Mouse (Mus musculus): Measurements from ENCODE around the gene Ubp1. TPM values are rescaled to one million over a fixed set of nuclear protein-coding genes. Genes with fewer than 3 reads are reported as not detected.

Gene Ubp1
- polyA plus RNA-seq, 1 experiment from 2014 or later = 48.9 TPM

DNA sequence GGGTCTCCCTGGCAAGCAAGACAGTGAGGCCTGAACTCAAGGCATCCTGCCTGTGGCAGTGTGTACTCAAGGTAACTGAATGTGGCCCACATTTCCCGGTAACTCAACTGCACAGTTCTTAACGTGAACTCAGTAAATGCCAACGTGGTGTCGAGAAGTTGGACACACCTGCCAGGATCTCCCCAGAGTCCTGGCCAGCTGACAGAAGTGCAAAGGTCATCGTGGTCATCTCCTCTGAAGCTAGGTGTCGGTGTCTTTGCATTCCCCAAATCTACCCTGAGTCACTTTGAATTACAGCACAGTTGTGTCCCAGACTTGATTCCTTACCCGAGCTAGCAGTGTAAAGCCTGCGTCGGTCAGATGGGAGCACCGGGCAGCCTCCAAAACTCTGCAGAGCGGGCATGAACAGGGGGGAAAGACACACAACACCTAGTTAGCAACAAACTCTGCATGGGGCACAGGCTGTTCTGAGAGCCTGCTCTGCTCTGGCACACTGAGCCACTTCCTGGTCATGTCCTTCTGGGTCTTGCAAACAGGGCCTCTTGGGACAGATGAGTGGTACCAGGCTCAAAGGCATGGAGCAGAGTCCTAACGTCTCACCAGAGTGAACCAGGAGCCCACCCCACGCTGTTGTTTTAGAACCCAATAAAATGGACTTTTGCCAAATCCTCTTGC lies 54.3 kb downstream of the Ubp1 start:
- no peak for TF ChIP-seq CTCF (IDR thresholded peaks at IDR 0.05; ENCODE audit: low read depth)
- H3K4me3 ChIP-seq (ENCODE audit: low read depth, low read length) = no peak overlapping the region
- ATAC-seq (ENCODE audit: insufficient read depth) (no peak), DNase-seq (no peak)
- no peaks in the 10 kb centered on the region for H3K27me3 ChIP-seq (ENCODE audit: insufficient read depth, low read length)
- H3K27ac ChIP-seq (ENCODE audit: low read depth) = no peak overlapping the region
- H3K9ac ChIP-seq = no peak overlapping the region
- H3K36me3 ChIP-seq (ENCODE audit: insufficient read depth) = 0 out of 2 replicates have a peak, but pooled peaks cover under 1% of the 10 kb centered on the region
- H3K4me1 ChIP-seq (ENCODE audit: insufficient read depth) = no peaks in the 10 kb centered on the region
- no peak overlapping the region for H3K4me2 ChIP-seq
- no peaks in the 10 kb centered on the region for H3K9me3 ChIP-seq (ENCODE audit: low read depth, low read length)
- 74% methylated on average over 13 of the region's 13 CpGs for WGBS

DNA sequence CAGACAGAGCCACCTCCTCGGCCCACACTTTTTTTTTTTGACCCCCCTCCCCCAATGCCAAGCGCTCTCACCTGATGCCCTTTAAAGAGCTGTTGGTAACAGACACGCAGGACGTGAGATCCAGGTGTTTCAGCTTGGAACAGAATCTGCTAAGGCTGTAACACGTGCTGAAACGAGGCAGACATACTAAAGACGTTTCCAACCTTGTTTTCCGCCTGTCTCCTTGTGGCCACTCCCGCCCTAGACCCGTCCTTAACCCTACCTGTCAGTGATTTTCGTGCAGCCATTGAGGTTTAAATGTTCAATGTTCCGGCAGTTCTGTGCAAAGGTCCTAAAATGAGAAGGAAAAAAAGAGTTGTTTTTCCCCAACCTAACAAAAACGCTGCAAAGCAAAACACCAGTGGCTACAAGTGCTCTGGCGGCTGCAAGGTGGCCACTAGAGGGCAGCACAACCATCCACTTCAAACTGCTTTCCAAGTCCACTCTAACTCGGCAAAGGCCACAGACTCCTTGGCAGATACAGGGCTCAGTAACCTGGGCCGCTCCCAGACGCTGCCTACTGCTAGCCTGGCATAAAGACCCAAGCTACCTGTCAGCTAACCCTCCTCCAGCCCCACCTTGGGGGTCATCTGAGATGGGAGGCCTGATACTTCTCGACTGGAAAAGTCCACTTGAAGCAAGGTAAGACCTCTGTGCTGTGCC lies 60.0 kb downstream of the Ubp1 start:
- H3K9me3 ChIP-seq (ENCODE audit: low read depth, low read length) = no peaks in the 10 kb centered on the region
- 23% methylated on average over 18 of the region's 18 CpGs for WGBS
- DNase-seq = peak; percentile 93
- peak overlapping the region; percentile 53 for H3K4me2 ChIP-seq
- no peak overlapping the region for H3K9ac ChIP-seq
- H3K4me3 ChIP-seq (ENCODE audit: low read depth, low read length) = no peak overlapping the region
- ATAC-seq (ENCODE audit: insufficient read depth) = peak; percentile 94
- no peaks in the 10 kb centered on the region for H3K36me3 ChIP-seq (ENCODE audit: insufficient read depth)
- no peak overlapping the region for H3K27ac ChIP-seq (ENCODE audit: low read depth)
- H3K4me1 ChIP-seq (ENCODE audit: insufficient read depth) = no peaks in the 10 kb centered on the region
- H3K27me3 ChIP-seq (ENCODE audit: insufficient read depth, low read length) = no peaks in the 10 kb centered on the region
- peak; percentile 92 for TF ChIP-seq CTCF (IDR thresholded peaks at IDR 0.05; ENCODE audit: low read depth)

DNA sequence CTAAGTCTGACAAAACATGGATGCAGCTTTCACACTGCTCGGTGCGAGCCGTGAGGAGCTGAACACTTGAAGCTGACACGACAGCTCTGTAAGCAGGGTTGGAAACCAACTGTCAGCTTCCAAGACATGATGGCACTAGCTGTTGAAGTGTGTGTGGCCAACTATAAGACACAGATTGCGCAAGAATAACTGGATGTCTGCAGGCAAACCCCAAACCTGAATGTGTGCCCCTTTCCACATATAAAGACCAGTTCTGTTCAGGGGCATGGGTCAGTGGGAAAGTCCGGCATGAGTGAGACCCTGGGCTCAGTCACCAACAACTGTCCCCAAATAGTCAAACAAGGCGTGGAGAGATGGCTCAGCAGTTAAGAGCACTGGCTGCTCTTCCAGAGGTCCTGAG lies 62.1 kb downstream of the Ubp1 start:
- no peaks in the 10 kb centered on the region for H3K9me3 ChIP-seq (ENCODE audit: low read depth, low read length)
- no peak for TF ChIP-seq CTCF (IDR thresholded peaks at IDR 0.05; ENCODE audit: low read depth)
- H3K4me2 ChIP-seq = no peak overlapping the region
- H3K27me3 ChIP-seq (ENCODE audit: insufficient read depth, low read length) = no peaks in the 10 kb centered on the region
- 86% methylated on average over 7 of the region's 7 CpGs for WGBS
- H3K4me3 ChIP-seq (ENCODE audit: low read depth, low read length) = no peak overlapping the region
- no peak for ATAC-seq (ENCODE audit: insufficient read depth)
- no peak overlapping the region for H3K9ac ChIP-seq
- H3K36me3 ChIP-seq (ENCODE audit: insufficient read depth) = no peaks in the 10 kb centered on the region
- no peaks in the 10 kb centered on the region for H3K4me1 ChIP-seq (ENCODE audit: insufficient read depth)
- no peak for DNase-seq
- H3K27ac ChIP-seq (ENCODE audit: low read depth) = no peak overlapping the region

DNA sequence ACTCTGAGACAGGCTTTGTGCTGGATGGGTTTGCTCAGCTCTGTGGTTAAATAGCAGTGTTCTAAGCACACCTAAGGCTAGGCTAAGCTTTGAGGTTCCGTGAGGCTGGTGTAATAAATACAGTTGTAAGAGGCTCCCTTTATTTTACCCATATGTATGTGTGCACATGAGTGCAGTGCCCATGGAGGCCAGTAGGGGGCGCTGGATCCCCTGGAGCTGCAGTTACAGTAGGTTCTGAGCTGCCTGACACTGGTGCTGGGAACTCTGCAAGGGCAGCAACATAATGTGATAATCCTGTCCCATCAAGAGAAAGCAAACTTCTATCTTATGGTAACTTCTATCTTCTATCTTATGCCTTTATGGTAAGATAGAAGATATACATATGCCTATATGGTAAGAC lies 67.6 kb downstream of the Ubp1 start:
- no peaks in the 10 kb centered on the region for H3K4me1 ChIP-seq (ENCODE audit: insufficient read depth)
- H3K27me3 ChIP-seq (ENCODE audit: insufficient read depth, low read length) = no peaks in the 10 kb centered on the region
- ATAC-seq (ENCODE audit: insufficient read depth) (no peak), DNase-seq (no peak)
- no peak overlapping the region for H3K4me2 ChIP-seq
- WGBS = 53% methylated on average over 2 of the region's 2 CpGs
- no peaks in the 10 kb centered on the region for H3K36me3 ChIP-seq (ENCODE audit: insufficient read depth)
- no peak overlapping the region for H3K4me3 ChIP-seq (ENCODE audit: low read depth, low read length)
- no peak overlapping the region for H3K27ac ChIP-seq (ENCODE audit: low read depth)
- TF ChIP-seq CTCF (IDR thresholded peaks at IDR 0.05; ENCODE audit: low read depth) = peak; percentile 51
- no peaks in the 10 kb centered on the region for H3K9me3 ChIP-seq (ENCODE audit: low read depth, low read length)
- H3K9ac ChIP-seq = no peak overlapping the region

DNA sequence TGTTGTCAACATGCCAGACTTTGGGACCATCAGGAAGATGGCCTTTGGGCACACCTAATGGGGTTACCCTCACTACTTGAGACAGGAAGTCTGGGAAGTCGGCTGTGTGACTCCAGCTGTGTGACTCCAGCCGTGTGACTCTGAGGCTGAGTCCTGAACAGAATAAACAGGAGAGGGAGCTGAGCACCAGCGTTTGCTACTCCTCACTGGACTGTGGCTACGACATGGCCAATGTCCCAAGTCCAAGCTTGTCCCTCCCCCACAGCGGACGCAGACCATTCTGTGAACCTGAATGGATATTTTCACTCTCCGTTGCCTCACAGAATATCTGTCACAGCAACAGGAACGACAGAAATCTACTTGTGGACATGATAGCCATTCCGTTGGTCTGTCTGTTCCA lies 76.1 kb downstream of the Ubp1 start:
- Histone ChIP-seq H3K4me1 (ENCODE audit: insufficient read depth) (no peaks in the 10 kb centered on the region), H3K27me3 (ENCODE audit: insufficient read depth, low read length) (no peaks in the 10 kb centered on the region), H3K36me3 (ENCODE audit: insufficient read depth) (no peaks in the 10 kb centered on the region), H3K4me2 (no peak overlapping the region), H3K27ac (ENCODE audit: low read depth) (no peak overlapping the region), H3K9ac (no peak overlapping the region), H3K4me3 (ENCODE audit: low read depth, low read length) (no peak overlapping the region), H3K9me3 (ENCODE audit: low read depth, low read length) (no peaks in the 10 kb centered on the region)
- DNase-seq (no peak), ATAC-seq (ENCODE audit: insufficient read depth) (no peak)
- WGBS = 69% methylated on average over 9 of the region's 9 CpGs
- no peak for TF ChIP-seq CTCF (IDR thresholded peaks at IDR 0.05; ENCODE audit: low read depth)

DNA sequence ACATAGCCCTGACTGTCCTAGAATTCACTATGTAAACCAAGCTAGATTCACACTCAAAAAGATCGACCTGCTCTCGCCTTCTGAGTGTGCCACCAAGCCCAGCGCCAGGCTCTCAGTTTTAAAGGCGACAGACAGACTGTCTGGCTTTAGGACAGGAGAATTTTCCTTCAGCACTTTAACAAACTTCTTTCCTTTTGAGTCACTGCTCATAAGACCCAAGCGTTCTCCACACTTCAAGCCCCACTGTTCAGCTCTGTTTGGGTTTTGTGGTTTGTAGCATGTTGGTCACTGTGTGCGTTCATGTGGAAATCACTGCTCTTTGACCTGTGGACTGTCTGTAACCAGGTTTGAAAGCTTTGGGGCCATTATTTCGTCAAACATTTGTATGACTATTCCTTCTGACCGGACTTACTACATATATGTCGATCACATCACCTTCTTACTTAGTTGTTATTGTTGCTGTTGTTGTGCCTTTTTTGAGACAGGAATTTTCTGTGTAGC lies 77.2 kb downstream of the Ubp1 start:
- no peak for TF ChIP-seq CTCF (IDR thresholded peaks at IDR 0.05; ENCODE audit: low read depth)
- Histone ChIP-seq H3K36me3 (ENCODE audit: insufficient read depth) (no peaks in the 10 kb centered on the region), H3K4me1 (ENCODE audit: insufficient read depth) (no peaks in the 10 kb centered on the region), H3K9me3 (ENCODE audit: low read depth, low read length) (no peaks in the 10 kb centered on the region), H3K27ac (ENCODE audit: low read depth) (no peak overlapping the region), H3K27me3 (ENCODE audit: insufficient read depth, low read length) (no peaks in the 10 kb centered on the region), H3K9ac (no peak overlapping the region), H3K4me2 (no peak overlapping the region), H3K4me3 (ENCODE audit: low read depth, low read length) (no peak overlapping the region)
- ATAC-seq (ENCODE audit: insufficient read depth) (no peak), DNase-seq (no peak)
- WGBS = 87% methylated on average over 9 of the region's 9 CpGs

DNA sequence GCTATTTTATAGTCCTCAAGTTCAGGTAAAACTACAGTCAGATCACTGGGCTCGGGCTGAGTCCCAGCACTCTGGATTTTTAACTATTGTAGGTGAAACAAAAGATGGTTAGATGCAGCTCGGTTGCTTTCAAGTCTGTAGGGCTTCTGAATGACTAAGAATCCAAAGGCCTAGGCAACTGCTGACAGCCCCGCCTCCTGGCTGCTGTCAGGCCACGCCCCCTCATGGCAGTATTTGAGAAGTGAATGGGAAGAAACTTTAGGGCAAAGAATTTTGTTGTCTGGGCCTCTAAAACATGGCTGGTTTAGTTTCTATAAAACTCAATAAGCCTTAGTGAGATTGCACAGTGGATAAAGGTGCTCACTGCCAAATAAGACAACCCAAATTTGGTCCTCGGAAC lies 78.8 kb downstream of the Ubp1 start:
- 48% methylated on average over 5 of the region's 5 CpGs for WGBS
- no peaks in the 10 kb centered on the region for H3K36me3 ChIP-seq (ENCODE audit: insufficient read depth)
- H3K27me3 ChIP-seq (ENCODE audit: insufficient read depth, low read length) = no peaks in the 10 kb centered on the region
- no peak overlapping the region for H3K4me3 ChIP-seq (ENCODE audit: low read depth, low read length)
- TF ChIP-seq CTCF (IDR thresholded peaks at IDR 0.05; ENCODE audit: low read depth) = no peak
- ATAC-seq (ENCODE audit: insufficient read depth) (no peak), DNase-seq (peak; percentile 34)
- no peak overlapping the region for H3K9ac ChIP-seq
- no peak overlapping the region for H3K27ac ChIP-seq (ENCODE audit: low read depth)
- H3K4me1 ChIP-seq (ENCODE audit: insufficient read depth) = no peaks in the 10 kb centered on the region
- no peaks in the 10 kb centered on the region for H3K9me3 ChIP-seq (ENCODE audit: low read depth, low read length)
- no peak overlapping the region for H3K4me2 ChIP-seq
